In genomic region chr1:153669086-153669485, GRCm38 (mm10) we compare ENCODE assay signal across 14 mouse cellular contexts. TPM values are rescaled to one million over a fixed set of nuclear protein-coding genes. Genes with fewer than 3 reads are reported as not detected.
A peak's percentile ranks its signal among the peaks of the same experiment; 100 is the strongest.
DNase-seq lines count a peak whose midpoint lies in the region; ATAC-seq lines count a peak whose summit lies in the region.
"Had no signal": no experiment of that assay in that cellular context is flagged by ENCODE, and none has a peak within 500 bp of the region (broad histone marks: within the 10 kb centered on the region; RNA-seq: fewer than 3 reads in every experiment).

No protein-coding gene starts in this region.

- H3K27me3 ChIP-seq in intestine, embryonic 14.5 days (replicated peaks; ENCODE audit: control insufficient read depth, insufficient read depth, low read length) = peaks cover 31% of the 10 kb centered on the region
- H3K27me3 ChIP-seq in intestine, embryonic 15.5 days (replicated peaks) = peaks cover 13% of the 10 kb centered on the region
- peaks cover 10% of the 10 kb centered on the region for H3K27me3 ChIP-seq in midbrain, embryonic 12.5 days

- no peak overlapping the region for H3K4me3 ChIP-seq in intestine, embryonic 14.5 days (ENCODE audit: low read depth, low read length)
- H3K4me3 ChIP-seq in intestine, embryonic 15.5 days (replicated peaks) = no peak overlapping the region
- H3K4me3 ChIP-seq in midbrain, embryonic 12.5 days = no peak overlapping the region
- H3K4me3 ChIP-seq: erythroblast, embryonic 14.5 days; limb, embryonic 15.5 days; megakaryocyte, embryonic 14.5 days had no signal

- H3K9me3 ChIP-seq in intestine, embryonic 14.5 days (ENCODE audit: control insufficient read depth, low read length) = no peaks in the 10 kb centered on the region
- no peaks in the 10 kb centered on the region for H3K9me3 ChIP-seq in intestine, embryonic 15.5 days
- no peaks in the 10 kb centered on the region for H3K9me3 ChIP-seq in midbrain, embryonic 12.5 days
- H3K9me3 ChIP-seq: limb, embryonic 15.5 days; megakaryocyte, embryonic 14.5 days had no signal

- H3K4me1 ChIP-seq in intestine, embryonic 14.5 days (replicated peaks; ENCODE audit: control insufficient read depth, insufficient read depth, low read length) = 0 out of 2 replicates have a peak, but pooled peaks cover 7% of the 10 kb centered on the region
- H3K4me1 ChIP-seq in intestine, embryonic 15.5 days (replicated peaks) = 0 out of 2 replicates have a peak, but pooled peaks cover 9% of the 10 kb centered on the region
- H3K4me1 ChIP-seq in midbrain, embryonic 12.5 days = peaks cover 52% of the 10 kb centered on the region
- H3K4me1 ChIP-seq: megakaryocyte, embryonic 14.5 days had no signal

- H3K27ac ChIP-seq in intestine, embryonic 14.5 days (ENCODE audit: low read depth) = no peak overlapping the region
- H3K27ac ChIP-seq in intestine, embryonic 15.5 days = no peak overlapping the region
- H3K27ac ChIP-seq in midbrain, embryonic 12.5 days (replicated peaks) = no peak overlapping the region; the same call in 1 of the 2 replicates
- H3K27ac ChIP-seq: limb, embryonic 15.5 days had no signal

- H3K4me2 ChIP-seq in intestine, embryonic 14.5 days (ENCODE audit: low read length) = no peak overlapping the region
- H3K4me2 ChIP-seq in intestine, embryonic 15.5 days (replicated peaks) = no peak overlapping the region
- 0 out of 2 replicates have a peak overlapping the region, but pooled peaks have one; percentile 2 for H3K4me2 ChIP-seq in midbrain, embryonic 12.5 days (replicated peaks)
- H3K4me2 ChIP-seq: limb, embryonic 15.5 days had no signal

- DNase-seq in intestine, embryonic 14.5 days (ENCODE audit: low spot score) = no peak
- DNase-seq in adrenal gland, adult (ENCODE audit: inconsistent age in 2 of 2, low spot score in 1 of 2) = peak; percentile 75 to 87
- peak; percentile 86 for DNase-seq in adrenal gland, postnatal 14 days
- DNase-seq in thymus, postnatal 10 days (ENCODE audit: low spot score in 2 of 2) = no peak
- no peak for DNase-seq in layer of hippocampus, postnatal 25 days (ENCODE audit: extremely low spot score in 1 of 2, low spot score in 1 of 2)
- DNase-seq: kidney, adult 11 months; right cerebral cortex, adult 18-20 months; thymus, adult 18-20 months had no signal

- H3K9ac ChIP-seq in intestine, embryonic 14.5 days (ENCODE audit: low read length) = no peak overlapping the region
- H3K9ac ChIP-seq in intestine, embryonic 15.5 days = no peak overlapping the region
- no peak overlapping the region for H3K9ac ChIP-seq in midbrain, embryonic 12.5 days (replicated peaks)
- H3K9ac ChIP-seq: limb, embryonic 15.5 days had no signal

- 37% methylated on average over 7 of the region's 7 CpGs for WGBS in intestine, embryonic 14.5 days
- WGBS in intestine, embryonic 15.5 days = 45% methylated on average over 7 of the region's 7 CpGs
- WGBS in midbrain, embryonic 12.5 days = 79% methylated on average over 7 of the region's 7 CpGs

- no peaks in the 10 kb centered on the region for H3K36me3 ChIP-seq in intestine, embryonic 14.5 days (ENCODE audit: control insufficient read depth, insufficient read depth, low read length)
- no peaks in the 10 kb centered on the region for H3K36me3 ChIP-seq in intestine, embryonic 15.5 days
- H3K36me3 ChIP-seq in midbrain, embryonic 12.5 days = no peaks in the 10 kb centered on the region
- H3K36me3 ChIP-seq: limb, embryonic 15.5 days had no signal

- peak; percentile 19; the same call in 1 of the 2 replicates for ATAC-seq in intestine, embryonic 14.5 days (replicated peaks; ENCODE audit: low FRiP score, low TSS enrichment, low read depth)
- ATAC-seq in intestine, embryonic 15.5 days = no peak
- ATAC-seq in midbrain, embryonic 12.5 days (ENCODE audit: low FRiP score, low read depth) = no peak

RNA-seq across cellular contexts. Expression of gene Rgs8, which starts 16.3 kb away (rescaled TPM):
- polyA plus RNA-seq in intestine, embryonic 14.5 days (2014; fragmentation: Nextera tagmentation; extraction: Ambion mirVana) = 0.04 and 0.46 TPM in 2 replicates
- polyA plus RNA-seq in intestine, embryonic 15.5 days (2015; fragmentation: Nextera tagmentation; extraction: Ambion mirVana) = 0.23 and 0.37 TPM in 2 replicates
- total RNA-seq in adrenal gland, postnatal 14 days (2021) = 0.07 and 0.41 TPM in 2 replicates
- polyA plus RNA-seq in midbrain, embryonic 12.5 days (2016; fragmentation: Nextera tagmentation; extraction: Ambion mirVana) = 24.5 and 26.4 TPM in 2 replicates
- total RNA-seq in layer of hippocampus, postnatal 25 days (2021) = 10 to 100 TPM; 66.1 to 70.2 TPM
- total RNA-seq: MEL had no signal
- polyA plus RNA-seq: erythroblast, embryonic 14.5 days had no signal

Comparison
In these comparisons a context has a peak if more than half of its experiments do, and no peak if none do; other contexts are left out.
1. DNase-seq: peak in adrenal gland, adult (2 of 2) and adrenal gland, postnatal 14 days (single experiment); none in intestine, embryonic 14.5 days (single experiment), thymus, postnatal 10 days (0 of 2) and layer of hippocampus, postnatal 25 days (0 of 2).
2. RNA of gene Rgs8, which starts 16.3 kb away (polyA plus RNA-seq): 24.5 to 26.4 TPM in midbrain, embryonic 12.5 days; 0.23 to 0.37 TPM in intestine, embryonic 15.5 days and 0.04 to 0.46 TPM in intestine, embryonic 14.5 days; every median in the first group is over 10 times any median in the second.